Mouse (Mus musculus): ENCODE measurements around the gene Mnt. TPM values are rescaled to one million over a fixed set of nuclear protein-coding genes. Genes with fewer than 3 reads are reported as not detected.

Mnt gene
- polyA plus RNA-seq, 1 experiment from 2014 or later: 5.2 TPM

DNA sequence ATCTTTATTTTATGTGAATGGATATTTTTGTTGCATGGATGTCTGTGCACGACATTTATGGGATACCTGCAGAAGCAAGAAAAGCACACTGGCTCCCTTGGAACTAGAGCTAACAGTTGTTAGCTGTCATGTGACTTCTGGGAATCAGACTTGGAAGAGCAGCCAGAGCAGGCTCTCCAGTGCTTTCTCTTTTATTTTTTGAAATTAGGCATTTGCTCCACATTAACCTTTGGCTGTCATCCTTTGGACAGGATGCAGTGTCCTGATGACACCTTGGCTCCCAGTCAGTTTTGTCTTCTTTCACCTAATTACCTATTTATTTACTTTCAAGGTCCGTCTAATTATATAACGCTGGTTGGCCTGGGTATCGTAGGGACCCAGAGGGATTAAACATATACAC is 63.9 kb downstream of the Mnt start:
- H3K4me3 ChIP-seq: no peak overlapping the region
- 88% methylated on average over 4 of the region's 4 CpGs for WGBS
- H3K36me3 ChIP-seq (replicated peaks): peaks cover 8% of the 10 kb centered on the region
- H3K27ac ChIP-seq (replicated peaks): no peak overlapping the region
- no peak for DNase-seq (ENCODE audit: low spot score)
- H3K9me3 ChIP-seq: no peaks in the 10 kb centered on the region
- H3K27me3 ChIP-seq (replicated peaks; ENCODE audit: low read depth, poor library complexity, severe bottlenecking): no peaks in the 10 kb centered on the region
- H3K4me1 ChIP-seq: peaks cover 25% of the 10 kb centered on the region

Small RNA genes within 50 kb of the gene (microRNA-seq; reads per million reads assigned to microRNA genes)
- gene Mir6926: not detected

Other genes with a start within 250 kb of the Mnt start
- 1.2 and 1.9 TPM in 2 replicates for gene Rap1gap2, start 220.0 kb upstream of the Mnt start, polyA plus RNA-seq (2016; fragmentation: Nextera tagmentation; extraction: Ambion mirVana)
- 0.52 and 0.69 TPM in 2 replicates for gene Ccdc92b, start 211.3 kb upstream of the Mnt start, polyA plus RNA-seq (2016; fragmentation: Nextera tagmentation; extraction: Ambion mirVana)
- gene Cluh, start 181.4 kb upstream of the Mnt start, polyA plus RNA-seq (2016; fragmentation: Nextera tagmentation; extraction: Ambion mirVana): 29.0 and 32.3 TPM in 2 replicates
- gene Pafah1b1, start 106.2 kb upstream of the Mnt start, polyA plus RNA-seq (2016; fragmentation: Nextera tagmentation; extraction: Ambion mirVana): 48.2 and 52.3 TPM in 2 replicates
- 73.0 and 73.7 TPM in 2 replicates for gene Mettl16, start 60.1 kb upstream of the Mnt start, polyA plus RNA-seq (2016; fragmentation: Nextera tagmentation; extraction: Ambion mirVana)
- gene Sgsm2, start 66.1 kb downstream of the Mnt start, polyA plus RNA-seq (2016; fragmentation: Nextera tagmentation; extraction: Ambion mirVana): 4.4 and 4.7 TPM in 2 replicates
- 52.9 and 59.4 TPM in 2 replicates for gene Tsr1, start 67.2 kb downstream of the Mnt start, polyA plus RNA-seq (2016; fragmentation: Nextera tagmentation; extraction: Ambion mirVana)
- 19.5 and 21.0 TPM in 2 replicates for gene Smg6, start 94.9 kb downstream of the Mnt start, polyA plus RNA-seq (2016; fragmentation: Nextera tagmentation; extraction: Ambion mirVana)
- 15.4 and 17.7 TPM in 2 replicates for gene Srr, start 95.0 kb downstream of the Mnt start, polyA plus RNA-seq (2016; fragmentation: Nextera tagmentation; extraction: Ambion mirVana)